Mouse (Mus musculus) megakaryocyte, embryonic 14.5 days (primary cell): ENCODE data around the gene Hspb2.

Experiments used
- FLI1 ChIP-seq: IDR thresholded peaks from 2 replicates; pipeline ENCODE4 v1.6.1; 2012; ENCODE audit warnings: low read length, inconsistent platforms, mixed read lengths
- GATA1 ChIP-seq: IDR thresholded peaks from 3 replicates; pipeline ENCODE4 v1.6.1; 2012; ENCODE audit warnings: mixed read lengths, low read length, inconsistent platforms, borderline replicate concordance

DNA sequence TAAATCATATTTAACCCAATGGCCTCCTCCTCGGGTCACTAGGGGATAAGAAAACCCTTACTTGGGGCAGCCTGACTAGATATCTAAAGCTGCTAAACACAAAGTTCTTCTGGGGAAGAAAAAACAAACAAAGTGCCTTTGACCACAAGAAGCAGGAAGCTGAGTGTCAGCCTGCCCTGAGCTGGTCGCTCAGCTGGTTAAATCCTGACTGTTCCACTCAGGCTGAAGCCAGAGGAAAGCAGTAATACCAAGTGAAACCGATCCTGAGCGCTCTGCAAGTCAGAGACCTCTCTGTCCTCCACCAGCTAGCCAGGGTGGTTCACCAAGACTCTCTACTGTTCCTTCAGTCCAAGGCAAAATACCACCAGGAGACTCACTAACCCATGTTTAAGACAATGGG is 22.6 kb downstream of the Hspb2 start:
- no peak for TF ChIP-seq GATA1
- no peak for TF ChIP-seq FLI1
